Mouse (Mus musculus) heart, postnatal 10 days (tissue): ENCODE data around the gene Slc38a9. TPM values are rescaled to one million over a fixed set of nuclear protein-coding genes. Genes with fewer than 3 reads are reported as not detected.
A peak's percentile ranks its signal among the peaks of the same experiment; 100 is the strongest.

Source experiments
- DNase-seq, 2 experiments: peaks; one replicate each; pipeline ENCODE4 v3.0.0; 2021
- intact Hi-C: fragments of 180-260 bp; cut with DNase I; formaldehyde crosslinking; loops from one replicate; pipeline ENCODE4 v1.15.1; 2025
- total RNA-seq, 2 experiments: library from RNA; stranded (reverse); gene quantifications; 2 replicates each; pipeline ENCODE4 v1.2.3; 2021

Gene Slc38a9
- total RNA-seq: 10 to 100 TPM; 12.3 to 15.1 TPM

- intact Hi-C loops: no loop called here
- DNase-seq: peak; percentile 95
These were observed at the start of gene Slc38a9 for GRCm38 (mm10) chr13:112660574-112661381. Gene Slc38a9 (plus strand): TSS chr13:112660751.

GRCm38 (mm10) chr13:112621592-112621991 is 39.0 kb upstream of the Slc38a9 start:
- intact Hi-C loops: no loop called here
- DNase-seq: no peak

GRCm38 (mm10) chr13:112623656-112624055 is 36.9 kb upstream of the Slc38a9 start:
- intact Hi-C loops: no loop called here
- DNase-seq: no peak

DNA sequence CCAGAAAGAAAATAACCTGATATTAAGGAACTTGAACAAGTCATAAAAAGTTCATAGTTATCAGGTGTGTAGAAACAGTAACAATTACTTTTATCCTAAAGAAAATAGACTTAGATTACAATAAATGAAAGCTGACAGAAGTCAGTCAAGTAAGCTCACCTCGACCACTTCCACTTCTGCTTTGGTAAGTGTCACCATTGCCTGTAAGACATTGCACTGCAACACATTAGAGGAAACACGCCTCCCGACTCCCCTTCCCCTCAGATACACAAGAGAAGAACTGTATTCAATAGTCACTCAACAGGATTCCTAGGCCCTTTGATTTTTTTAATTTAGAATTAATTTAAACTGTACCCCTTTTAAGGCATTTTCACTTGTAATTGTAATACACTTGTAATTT is 35.9 kb upstream of the Slc38a9 start:
- no peak for DNase-seq
- intact Hi-C loops: no loop called here

DNA sequence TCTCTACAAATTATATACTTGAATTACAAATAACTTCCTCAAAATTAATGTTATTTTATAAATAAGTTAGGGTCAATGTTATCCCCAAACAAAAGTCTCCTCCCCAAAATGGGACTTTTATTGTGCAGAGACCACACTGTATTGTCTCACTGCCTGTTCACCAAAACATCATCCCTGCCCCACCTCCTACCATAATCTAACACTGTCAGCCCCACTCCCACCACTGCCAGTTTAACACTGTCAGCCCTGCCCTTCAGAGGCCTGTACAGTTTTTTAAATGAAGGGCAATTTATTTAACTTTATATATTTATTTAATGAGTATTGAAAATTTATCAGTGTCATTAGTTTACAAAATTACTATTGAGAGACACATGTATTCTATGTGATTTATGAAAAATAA is 35.0 kb upstream of the Slc38a9 start:
- intact Hi-C loops: no loop called here
- DNase-seq: no peak

DNA sequence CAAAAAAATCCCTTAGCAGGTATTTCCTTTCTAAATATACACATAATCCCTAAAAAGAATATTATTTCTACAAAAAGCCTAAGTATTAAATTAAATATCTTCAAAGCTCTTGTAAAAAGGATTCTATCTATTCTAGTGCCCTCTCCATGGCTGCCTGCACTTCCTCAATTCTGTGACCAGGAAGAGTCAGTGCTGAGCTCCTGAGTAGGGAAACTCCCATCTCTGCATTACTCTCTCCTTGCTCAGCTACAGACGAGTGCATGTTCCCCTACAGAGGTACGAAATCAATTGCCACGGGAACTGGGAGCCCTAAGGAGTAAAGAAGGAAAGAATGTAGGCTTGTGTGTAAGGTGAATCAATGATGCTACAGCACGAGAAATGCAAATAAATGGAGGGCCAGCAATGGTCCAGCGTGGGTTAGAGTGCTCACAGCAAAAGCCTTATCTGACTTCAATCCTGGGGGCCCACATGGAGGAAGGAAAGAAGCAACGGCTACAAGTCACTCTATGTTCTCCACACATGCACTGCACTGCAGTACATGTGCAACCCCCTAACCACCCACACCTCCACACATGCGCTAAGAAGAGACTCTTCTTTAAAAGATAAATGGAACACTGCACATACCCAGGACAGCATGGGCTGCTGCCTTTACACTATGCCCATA is 25.2 kb upstream of the Slc38a9 start:
- intact Hi-C loops: no loop called here
- no peak for DNase-seq

- intact Hi-C loops: no loop called here
- DNase-seq: no peak
These were observed 24.1 kb upstream of the Slc38a9 start for GRCm38 (mm10) chr13:112636498-112636897.

DNA sequence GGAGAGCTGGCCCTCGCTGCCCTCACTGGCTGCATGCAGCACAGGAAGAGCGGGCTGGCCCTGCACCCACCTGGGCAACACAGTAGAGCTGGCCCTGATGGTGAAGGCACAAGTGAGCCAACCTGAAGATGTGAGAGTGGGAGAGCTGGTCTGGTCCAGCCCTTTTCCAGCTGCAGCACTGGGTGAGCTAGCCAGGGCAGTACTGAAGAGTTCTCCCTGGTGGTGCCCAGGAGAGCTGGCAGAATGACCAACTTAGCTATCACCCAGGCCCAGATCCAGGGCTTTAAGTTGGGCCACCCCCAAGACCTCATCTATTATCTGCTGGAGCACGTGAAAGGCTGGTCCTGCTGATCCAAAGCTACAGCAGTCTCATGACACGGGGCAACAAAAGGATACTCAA is 21.4 kb upstream of the Slc38a9 start:
- intact Hi-C loops: no loop called here
- peak; percentile 42 to 72 for DNase-seq

DNA sequence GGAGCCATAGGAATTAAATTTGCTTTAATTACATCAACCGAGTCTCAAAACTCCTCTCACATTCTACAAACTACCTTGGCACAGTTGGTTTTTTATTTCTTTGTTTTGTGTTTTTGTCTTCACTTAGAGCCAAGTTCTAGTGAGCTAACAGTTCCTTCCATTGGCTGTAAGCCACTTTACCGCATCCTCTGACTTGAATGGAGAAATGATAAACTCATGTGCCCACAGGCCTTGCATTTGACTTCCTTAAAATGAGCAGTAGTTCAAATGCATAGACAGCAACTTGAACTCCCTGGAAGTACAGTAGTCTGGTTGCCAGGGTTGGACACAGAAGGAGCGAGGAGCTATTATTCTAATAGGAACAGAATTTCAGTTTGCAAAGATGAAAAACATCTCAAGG is 17.7 kb upstream of the Slc38a9 start:
- intact Hi-C loops: no loop called here
- no peak for DNase-seq

- no peak for DNase-seq
- intact Hi-C loops: no loop called here
These were observed 15.6 kb upstream of the Slc38a9 start for GRCm38 (mm10) chr13:112644996-112645395.

GRCm38 (mm10) chr13:112645529-112646186 is 14.9 kb upstream of the Slc38a9 start:
- intact Hi-C loops: no loop called here
- no peak for DNase-seq

DNA sequence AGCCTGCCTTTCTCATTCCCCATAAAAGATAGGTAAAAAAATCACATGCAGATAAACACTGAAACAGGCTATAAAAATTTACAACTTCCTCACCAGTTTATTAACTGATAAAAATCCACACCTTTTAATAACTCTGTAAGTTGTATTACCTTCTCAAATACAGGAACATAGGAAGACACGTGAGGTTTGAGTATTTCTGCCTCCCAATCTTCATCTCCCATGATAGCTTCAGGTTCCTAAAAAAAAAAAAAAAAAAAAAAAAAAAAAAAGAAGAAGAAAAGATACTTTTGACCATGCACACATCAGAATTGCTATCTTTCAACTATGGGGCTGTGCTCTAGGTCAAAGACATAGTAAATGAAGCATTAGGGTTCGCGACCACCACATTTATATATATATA is 9.4 kb upstream of the Slc38a9 start:
- no peak for DNase-seq
- intact Hi-C loops: no loop called here

DNA sequence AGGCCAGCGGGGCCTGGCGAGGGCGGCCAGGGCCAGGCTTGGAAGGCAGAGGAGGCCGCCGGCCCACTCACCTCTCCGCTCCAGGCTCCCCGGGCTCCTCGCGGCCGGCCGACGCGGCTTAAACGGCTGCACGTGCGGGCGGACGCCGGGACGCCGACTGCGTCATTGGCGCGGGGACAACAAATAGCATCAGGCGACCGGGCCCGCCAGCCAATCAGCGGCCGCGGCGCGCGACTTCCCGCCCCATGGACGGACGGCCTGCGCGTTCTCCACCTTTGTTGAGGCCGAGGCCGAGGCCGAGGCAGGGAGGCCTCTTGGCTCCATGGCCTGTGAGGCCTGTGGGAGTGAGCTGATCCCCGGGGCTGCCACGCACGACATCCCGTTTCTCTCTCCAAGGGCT is 8.3 kb upstream of the Slc38a9 start, which contains the start of gene Ddx4:
TSS of gene Ddx4 (minus strand) at position 271 of the 400 bp plus-strand sequence.
- intact Hi-C loops: no loop called here
- no peak for DNase-seq

DNA sequence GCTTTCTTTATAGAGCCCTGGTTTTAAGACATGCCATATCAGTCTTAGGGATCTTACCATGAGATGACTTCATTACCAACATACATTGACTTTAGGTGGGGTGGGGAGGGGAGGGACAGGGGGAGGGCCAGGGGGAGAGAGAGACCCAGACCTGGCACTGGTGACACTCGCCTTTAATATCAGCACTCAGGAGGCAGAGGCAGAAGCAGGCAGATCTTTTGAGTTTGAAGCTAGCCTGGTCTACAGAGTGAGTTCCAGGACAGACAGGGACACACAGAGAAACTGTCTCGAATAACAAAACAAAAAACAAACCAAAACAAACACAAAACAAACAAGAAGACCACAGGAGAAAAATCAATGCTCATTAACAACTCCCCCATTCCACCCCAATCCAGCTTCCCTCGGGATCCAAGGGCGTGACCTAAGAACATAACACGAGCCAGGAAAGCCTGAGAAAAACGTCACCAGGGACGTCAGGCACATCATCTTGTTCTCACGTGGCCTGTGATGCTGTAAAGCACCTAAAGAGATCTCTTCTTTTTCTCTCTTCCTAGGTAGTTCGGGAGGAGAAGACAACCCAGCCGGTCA is 471 bp upstream of the Slc38a9 start:
- intact Hi-C loops: no loop called here
- DNase-seq: no peak

- no peak for DNase-seq
- intact Hi-C loops: no loop called here
These were observed 1.1 kb downstream of the Slc38a9 start for GRCm38 (mm10) chr13:112661687-112662086.

GRCm38 (mm10) chr13:112666433-112667024 is 6.0 kb downstream of the Slc38a9 start:
- no peak for DNase-seq
- intact Hi-C loops: no loop called here

DNA sequence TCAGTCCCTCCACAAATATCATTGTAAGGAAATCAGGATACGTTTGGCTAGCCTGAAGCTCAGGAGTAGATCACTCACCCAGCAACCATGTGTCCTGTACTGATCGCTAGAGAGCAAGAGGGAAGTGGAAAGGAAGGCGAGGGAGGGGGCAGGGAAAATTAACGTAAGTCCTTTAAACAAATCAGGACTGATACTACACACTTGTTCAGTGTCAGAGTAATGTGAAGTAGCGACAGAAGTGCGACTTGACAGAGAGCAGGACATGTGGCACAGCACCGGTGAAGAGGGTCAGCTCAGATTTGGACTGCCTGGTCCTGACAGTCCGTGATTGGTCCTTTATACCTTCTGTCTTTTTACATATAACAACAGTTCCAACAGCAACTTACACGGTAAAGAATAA is 6.7 kb downstream of the Slc38a9 start:
- intact Hi-C loops: no loop called here
- DNase-seq: peak in 1 of 2 experiments; percentile 18

GRCm38 (mm10) chr13:112671708-112672107 is 11.2 kb downstream of the Slc38a9 start:
- DNase-seq: peak in 1 of 2 experiments; percentile 21
- intact Hi-C loops: no loop called here

- intact Hi-C loops: no loop called here
- DNase-seq: no peak
These were observed 12.2 kb downstream of the Slc38a9 start for GRCm38 (mm10) chr13:112672797-112673196.

- intact Hi-C loops: loop anchor here (1.0 to 2.0 kb wide), 4 partner anchors 49 to 363 kb away; no protein-coding TSS in a partner anchor
These were observed 13.4 kb downstream of the Slc38a9 start for GRCm38 (mm10) chr13:112673899-112674447.

More at GRCm38 (mm10) chr13:112673899-112674447, 13.4 kb downstream of the Slc38a9 start:
- peak; percentile 83 to 86 for DNase-seq
